Comparison of ENCODE assay signal across 8 mouse cellular contexts in the genomic region with DNA sequence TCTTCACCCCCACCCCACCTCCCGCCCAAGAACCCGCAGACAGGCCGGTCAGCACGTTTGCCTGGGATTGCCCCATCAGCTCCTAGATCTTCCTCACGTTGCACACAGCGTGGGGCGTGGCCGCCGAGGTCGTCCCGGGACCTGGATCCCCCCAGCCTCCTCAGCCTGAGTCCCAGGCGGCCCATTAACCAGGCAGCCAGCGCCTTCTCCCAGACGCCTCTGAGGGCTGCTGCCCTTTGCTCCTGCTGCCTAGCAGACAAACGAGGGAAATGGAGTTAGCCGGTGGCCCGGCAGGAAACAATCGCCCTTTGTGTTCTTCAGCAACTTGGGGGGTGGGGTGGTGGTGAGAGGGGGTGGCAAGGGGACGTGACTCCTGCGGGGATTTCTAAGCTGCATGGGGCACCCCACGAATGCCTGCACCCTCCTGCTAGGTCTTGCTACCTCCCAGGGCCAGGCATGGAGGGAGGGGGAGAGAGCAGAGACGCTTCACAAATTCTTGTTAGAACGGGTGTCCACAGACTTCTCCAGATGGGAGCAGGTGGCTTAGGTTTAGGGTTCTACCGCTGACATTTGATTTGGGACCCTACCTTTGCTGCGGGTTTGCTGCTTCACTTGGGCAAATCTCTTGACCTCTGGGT. TPM values are rescaled to one million over a fixed set of nuclear protein-coding genes. Genes with fewer than 3 reads are reported as not detected.
A peak's percentile ranks its signal among the peaks of the same experiment; 100 is the strongest.
DNase-seq lines count a peak whose midpoint lies in the region; ATAC-seq and TF ChIP-seq lines count a peak whose summit lies in the region.

No protein-coding gene starts in this region.

- H3K4me3 ChIP-seq in thymus, adult 2 months (ENCODE audit: control insufficient read depth, insufficient read depth, low read length), result peak overlapping the region; percentile 31
- no peak overlapping the region for H3K4me3 ChIP-seq in heart, adult 2 months
- no peak overlapping the region for H3K4me3 ChIP-seq in kidney, adult 2 months (ENCODE audit: insufficient read depth, low read depth, low read length)

- peak; percentile 89; the same call in 1 of the 2 replicates for TF ChIP-seq EP300 in heart, adult 2 months (IDR thresholded peaks at IDR 0.05; ENCODE audit: insufficient read depth, low read depth, low read length)

- 18% methylated on average over 25 of the region's 25 CpGs for WGBS in thymus, adult 2 months
- 36% methylated on average over 25 of the region's 25 CpGs for WGBS in heart, adult 2 months
- WGBS in kidney, adult 2 months, result 7% methylated on average over 25 of the region's 25 CpGs

- H3K9ac ChIP-seq in heart, adult 2 months (ENCODE audit: low read depth, low read length), result peak overlapping the region; percentile 13

- peaks cover 67% of the 10 kb centered on the region for H3K4me1 ChIP-seq in thymus, adult 2 months (replicated peaks; ENCODE audit: control insufficient read depth, insufficient read depth, low read length)
- H3K4me1 ChIP-seq in heart, adult 2 months (ENCODE audit: control insufficient read depth, insufficient read depth, low read length), result peaks cover 34% of the 10 kb centered on the region
- H3K4me1 ChIP-seq in kidney, adult 2 months (ENCODE audit: control insufficient read depth, insufficient read depth, low read length), result peaks cover 13% of the 10 kb centered on the region

- no peaks in the 10 kb centered on the region for H3K27me3 ChIP-seq in thymus, adult 2 months (ENCODE audit: control insufficient read depth, insufficient read depth, low read length)
- H3K27me3 ChIP-seq in heart, adult 2 months (ENCODE audit: control insufficient read depth, insufficient read depth, low read length), result no peaks in the 10 kb centered on the region
- no peaks in the 10 kb centered on the region for H3K27me3 ChIP-seq in kidney, adult 2 months (replicated peaks; ENCODE audit: control insufficient read depth, insufficient read depth, low read length)

- TF ChIP-seq CTCF in thymus, adult 2 months (IDR thresholded peaks at IDR 0.05; ENCODE audit: borderline replicate concordance, control insufficient read depth, extremely low read depth, insufficient read depth, low read length, poor library complexity), result no peak
- no peak for TF ChIP-seq CTCF in heart, adult 2 months (IDR thresholded peaks at IDR 0.05)
- TF ChIP-seq CTCF in kidney, adult 2 months (conservative IDR thresholded peaks at IDR 0.05; ENCODE audit: insufficient read depth, insufficient read length, low read depth, low read length), result no peak

- peak overlapping the region; percentile 33; the same call in 1 of the 2 replicates for H3K27ac ChIP-seq in thymus, adult 2 months (ENCODE audit: control insufficient read depth, insufficient read depth, low read length)
- peak overlapping the region; percentile 66 for H3K27ac ChIP-seq in heart, adult 2 months
- no peak overlapping the region for H3K27ac ChIP-seq in kidney, adult 2 months (ENCODE audit: insufficient read depth, low read depth, low read length)

- intact Hi-C loops in heart, adult 2 months (cut with DNase I), result no loop called here

- no peak for ATAC-seq in megakaryocyte, adult 5-6 weeks (ENCODE audit: poor library complexity, severe bottlenecking)

- H3K79me2 ChIP-seq in heart, adult 2 months (replicated peaks; ENCODE audit: control insufficient read depth, insufficient read depth, low read length), result no peaks in the 10 kb centered on the region

- H3K36me3 ChIP-seq in thymus, adult 2 months (ENCODE audit: control insufficient read depth, insufficient read depth, low read length), result no peaks in the 10 kb centered on the region
- no peaks in the 10 kb centered on the region; the same call in 1 of the 2 replicates for H3K36me3 ChIP-seq in heart, adult 2 months (ENCODE audit: control insufficient read depth, insufficient read depth, low read length)
- H3K36me3 ChIP-seq in kidney, adult 2 months (ENCODE audit: control insufficient read depth, insufficient read depth, low read length), result no peaks in the 10 kb centered on the region

- no peak for TF ChIP-seq POLR2A in thymus, adult 2 months (IDR thresholded peaks at IDR 0.05; ENCODE audit: control insufficient read depth, extremely low read depth, insufficient read depth, low read length, poor library complexity)
- TF ChIP-seq POLR2A in heart, adult 2 months (IDR thresholded peaks at IDR 0.05; ENCODE audit: insufficient read depth, low read depth, low read length), result peak; percentile 51; the same call in 1 of the 2 replicates
- no peak for TF ChIP-seq POLR2A in kidney, adult 2 months (IDR thresholded peaks at IDR 0.05; ENCODE audit: low read depth, low read length)

- no peak for DNase-seq in thymus, adult 2 months
- no peak for DNase-seq in thymus, adult 18-20 months
- DNase-seq in heart, adult 2 months, result peak; percentile 72 to 76
- DNase-seq in kidney, adult 2 months, result peak; percentile 77
- DNase-seq in lung, postnatal 10 days, result peak; percentile 77
- DNase-seq in yolk sac, embryonic 10.5 days (ENCODE audit: low spot score), result peak; percentile 76
- no peak for DNase-seq in right cerebral cortex, postnatal 4 days

RNA-seq across cellular contexts. Expression of gene Dnajb12, which starts 32.3 kb away (rescaled TPM):
- polyA plus RNA-seq in thymus, adult 2 months (2012; rRNA removed), result 44.6 and 50.4 TPM in 2 replicates
- 10 to 100 TPM; 36.8 to 45.4 TPM for total RNA-seq in heart, adult 2 months (2021)
- polyA plus RNA-seq in heart, adult 2 months (2012; rRNA removed), result 32.9 and 39.2 TPM in 2 replicates
- 85.8 and 87.3 TPM in 2 replicates for polyA plus RNA-seq in kidney, adult 2 months (2012; rRNA removed)
- total RNA-seq in megakaryocyte, adult 5-6 weeks (2015), result 21.9 and 26.0 TPM in 2 replicates
- total RNA-seq in megakaryocyte, adult 5-6 weeks (2017), result 17.3 and 18.5 TPM in 2 replicates

RNA-seq across cellular contexts. Expression of gene Ddit4, which starts 40.0 kb away (rescaled TPM):
- 157 and 190 TPM in 2 replicates for polyA plus RNA-seq in thymus, adult 2 months (2012; rRNA removed)
- 100 to 1,000 TPM in 1 of 2 experiments, 10 to 100 TPM in 1; 70.7 to 219 TPM for total RNA-seq in heart, adult 2 months (2021)
- polyA plus RNA-seq in heart, adult 2 months (2012; rRNA removed), result 48.0 and 55.5 TPM in 2 replicates
- 21.1 and 21.6 TPM in 2 replicates for polyA plus RNA-seq in kidney, adult 2 months (2012; rRNA removed)
- 2.2 and 2.4 TPM in 2 replicates for total RNA-seq in megakaryocyte, adult 5-6 weeks (2015)
- total RNA-seq in megakaryocyte, adult 5-6 weeks (2017), result 0.94 and 1.2 TPM in 2 replicates

Comparison
In these comparisons a context has a peak if more than half of its experiments do, and no peak if none do; other contexts are left out.
1. DNase-seq: peak in heart, adult 2 months (2 of 2), kidney, adult 2 months (single experiment), lung, postnatal 10 days (single experiment) and yolk sac, embryonic 10.5 days (single experiment); none in thymus, adult 2 months (single experiment), thymus, adult 18-20 months (0 of 2) and right cerebral cortex, postnatal 4 days (single experiment).